Mouse (Mus musculus) megakaryocyte-erythroid progenitor cell, adult 5 weeks (primary cell): Measurements from ENCODE around the gene Olfr352. TPM values are rescaled to one million over a fixed set of nuclear protein-coding genes. Genes with fewer than 3 reads are reported as not detected.

Experiments used
- polyA plus RNA-seq: library from polyadenylated mRNA; stranded (reverse); fragments of >175 nt; gene quantifications from 2 replicates; pipeline ENCODE4 v1.2.3, GENCODE M21; 2012

Olfr352 gene
- not detected in 2 replicates for polyA plus RNA-seq

DNA sequence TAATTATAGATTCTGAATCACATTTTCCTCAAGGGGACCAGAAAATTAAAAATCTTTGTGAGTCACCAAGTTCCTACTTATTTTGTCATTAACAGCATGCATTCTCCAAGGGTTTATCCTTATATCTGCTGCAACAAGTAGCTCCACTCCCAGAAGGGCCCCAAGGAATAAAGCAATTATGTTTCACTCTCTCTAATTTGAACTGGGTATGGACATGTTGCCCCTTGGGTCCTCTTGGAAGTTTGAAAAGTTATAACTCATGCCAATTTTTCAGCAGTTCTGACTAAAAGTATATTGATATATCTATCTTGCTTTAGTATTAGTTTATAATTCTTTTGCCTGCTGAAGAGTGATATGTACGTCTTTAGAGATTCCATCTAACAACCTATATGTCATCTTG, at the start of gene Olfr352:
Gene Olfr352 (plus strand): TSS at position 301 of the 400 bp plus-strand sequence.

DNA sequence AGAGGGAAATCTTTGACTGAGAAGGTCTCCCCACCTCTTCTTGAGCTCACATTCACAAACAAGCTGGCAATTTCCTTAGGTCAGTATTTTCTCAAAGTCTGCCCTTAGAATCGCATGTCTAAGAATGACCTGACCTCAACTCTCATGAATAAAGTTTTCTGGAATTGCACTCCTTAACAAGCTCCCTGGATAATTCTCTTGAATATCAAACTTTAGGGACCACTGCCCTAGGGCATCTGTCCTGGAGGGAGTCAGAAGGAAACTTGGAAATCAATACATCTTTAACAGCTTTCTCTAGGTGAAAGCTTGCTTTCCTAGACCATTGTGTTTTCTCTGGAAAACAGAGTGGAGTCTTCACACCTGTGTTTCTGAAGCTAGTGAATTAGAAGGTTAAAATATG, 22.2 kb upstream of the Olfr352 start, which contains the start of gene Olfr350:
Gene Olfr350 (plus strand): TSS at position 301 of the 400 bp plus-strand sequence.

DNA sequence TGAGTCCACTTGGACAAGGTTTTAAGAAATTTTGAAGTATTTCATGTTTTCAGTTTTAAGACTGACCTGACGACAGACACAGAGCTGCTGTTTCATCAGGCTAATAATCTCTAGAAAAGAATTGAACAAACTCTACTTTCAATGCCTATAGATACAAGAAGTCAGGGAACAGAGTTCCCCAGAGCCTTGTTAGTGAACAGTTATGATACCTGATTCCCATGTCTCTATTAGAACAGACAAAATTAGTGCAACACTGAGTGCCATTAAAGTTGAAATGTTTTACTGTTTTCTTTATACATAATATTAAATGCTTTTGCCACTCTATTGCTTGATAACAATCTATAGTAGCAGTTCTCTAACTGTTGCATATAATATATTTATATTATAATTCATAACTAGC, 5.7 kb upstream of the Olfr352 start, which contains the start of gene Olfr351:
Gene Olfr351 (minus strand): TSS at position 101 of the 400 bp plus-strand sequence.

DNA sequence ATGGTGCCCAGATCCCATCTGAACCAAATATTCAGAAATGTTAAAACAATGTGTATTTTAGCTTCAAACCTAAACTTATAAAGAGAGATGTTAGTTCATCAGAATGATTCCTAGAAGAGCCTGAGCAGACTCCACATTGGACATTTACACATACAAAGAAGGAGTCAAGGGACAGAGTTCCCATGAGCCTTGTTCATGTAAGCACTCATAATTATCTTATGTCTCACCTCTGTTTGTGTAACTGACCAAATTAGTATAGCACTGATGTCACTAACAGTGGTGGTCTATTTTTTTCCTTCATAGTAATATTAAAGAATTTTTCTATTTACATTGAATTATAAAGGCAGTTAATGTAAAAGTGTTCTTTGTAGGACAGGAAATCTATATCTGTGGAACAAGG, 24.6 kb downstream of the Olfr352 start, which contains the start of gene Olfr353:
Gene Olfr353 (minus strand): TSS at position 101 of the 400 bp plus-strand sequence.

DNA sequence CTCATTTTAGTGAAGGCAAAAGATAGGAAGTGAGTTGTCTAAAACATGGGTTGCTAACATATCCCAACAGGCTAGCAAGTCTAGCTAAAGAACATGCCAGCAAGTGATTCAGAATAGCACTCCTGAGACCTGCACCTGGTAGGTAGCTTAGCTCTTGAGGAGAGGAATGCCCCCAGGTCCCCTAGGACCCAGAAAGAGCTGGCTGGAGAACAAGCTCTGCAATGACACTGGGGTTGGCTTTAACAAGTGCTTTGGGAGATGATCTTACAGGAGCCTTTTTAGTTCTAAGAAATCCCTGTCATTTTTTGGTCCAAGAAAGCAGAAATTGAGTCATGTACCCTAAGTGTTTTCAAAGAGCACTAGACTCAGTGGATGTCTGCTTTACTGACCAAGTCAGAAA, 37.1 kb downstream of the Olfr352 start, which contains the start of gene Olfr354:
Gene Olfr354 (plus strand): TSS at position 301 of the 400 bp plus-strand sequence.

Other genes with a start within 250 kb of the Olfr352 start
- not detected in 2 replicates for gene Olfr345, start 228.4 kb upstream of the Olfr352 start, polyA plus RNA-seq
- not detected in 2 replicates for gene Olfr346, start 182.7 kb upstream of the Olfr352 start, polyA plus RNA-seq
- not detected in 2 replicates for gene Olfr347, start 136.6 kb upstream of the Olfr352 start, polyA plus RNA-seq
- gene Olfr348, start 84.2 kb upstream of the Olfr352 start, polyA plus RNA-seq, result not detected in 2 replicates
- gene Olfr50, start 77.9 kb upstream of the Olfr352 start, polyA plus RNA-seq, result not detected in 2 replicates
- gene Olfr3, start 51.4 kb upstream of the Olfr352 start, polyA plus RNA-seq, result not detected in 2 replicates
- gene Olfr350, start 22.1 kb upstream of the Olfr352 start, polyA plus RNA-seq, result not detected in 2 replicates
- gene Olfr351, start 5.8 kb upstream of the Olfr352 start, polyA plus RNA-seq, result not detected in 2 replicates
- not detected in 2 replicates for gene Olfr353, start 24.5 kb downstream of the Olfr352 start, polyA plus RNA-seq
- not detected in 2 replicates for gene Olfr354, start 37.2 kb downstream of the Olfr352 start, polyA plus RNA-seq
- gene Olfr355, start 60.4 kb downstream of the Olfr352 start, polyA plus RNA-seq, result not detected in 2 replicates
- gene Olfr356, start 68.7 kb downstream of the Olfr352 start, polyA plus RNA-seq, result not detected in 2 replicates
- not detected in 2 replicates for gene Olfr357, start 125.4 kb downstream of the Olfr352 start, polyA plus RNA-seq
- gene Olfr358, start 140.9 kb downstream of the Olfr352 start, polyA plus RNA-seq, result not detected in 2 replicates
- not detected in 2 replicates for gene Olfr360, start 197.3 kb downstream of the Olfr352 start, polyA plus RNA-seq
- not detected in 2 replicates for gene Olfr361, start 220.8 kb downstream of the Olfr352 start, polyA plus RNA-seq
- gene Olfr362, start 249.4 kb downstream of the Olfr352 start, polyA plus RNA-seq, result not detected in 2 replicates